Mouse (Mus musculus) bone marrow macrophage, adult 2 months (primary cell): ENCODE measurements around the gene Ly6g6d.

Experiments used
- CTCF ChIP-seq: IDR thresholded peaks from 2 replicates; pipeline ENCODE4 v1.5.1; 2012; ENCODE audit warnings: low read depth, mild to moderate bottlenecking, low read length, moderate library complexity
- POLR2A ChIP-seq: IDR thresholded peaks from 2 replicates; pipeline ENCODE4 v1.6.1; 2012; ENCODE audit warnings: mild to moderate bottlenecking, low read depth, low read length, borderline replicate concordance

DNA sequence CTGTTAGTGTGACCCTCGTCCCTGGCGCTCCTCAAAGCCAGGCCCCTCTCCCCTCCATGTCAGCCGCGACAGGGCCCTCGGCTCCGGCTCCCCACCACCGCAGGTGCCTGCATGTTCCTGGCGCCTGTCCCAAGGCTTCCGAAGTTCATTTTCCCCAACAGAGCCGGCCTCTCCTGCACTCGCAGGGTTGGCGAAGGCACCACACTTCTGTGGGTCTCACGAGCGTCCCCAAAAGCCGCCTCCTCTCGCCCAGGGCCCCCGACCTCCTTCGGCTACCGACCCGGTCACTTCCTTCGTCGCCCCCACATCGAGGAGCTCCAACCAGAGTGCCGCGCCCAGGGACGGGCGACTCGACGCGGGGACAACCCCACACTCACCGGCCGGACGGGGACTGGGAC is 42.9 kb upstream of the Ly6g6d start:
- TF ChIP-seq CTCF (no peak), POLR2A (no peak)
